Mouse (Mus musculus): ENCODE data around the gene Camta1.

DNA sequence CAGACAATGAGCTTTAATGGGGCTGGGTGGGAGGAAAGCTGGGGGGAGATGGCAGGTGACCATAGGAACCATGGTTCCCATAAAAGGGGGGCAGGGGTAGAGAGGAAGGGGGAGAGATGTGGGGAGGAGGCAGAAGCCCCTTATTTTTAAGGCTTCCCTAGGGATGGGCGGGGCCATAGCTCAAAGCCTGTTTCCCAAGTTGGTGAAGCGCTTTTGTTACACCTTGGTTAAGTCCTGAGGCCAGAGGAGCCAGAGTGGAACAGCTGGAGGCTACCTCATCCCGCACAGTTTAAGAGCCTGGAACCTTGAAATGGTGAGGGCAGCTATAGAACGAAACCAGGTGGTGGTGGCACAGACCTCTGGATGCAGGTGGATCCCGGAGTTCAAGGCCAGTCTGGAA lies 973.8 kb downstream of the Camta1 start:
- TF ChIP-seq ZC3H11A (IDR thresholded peaks at IDR 0.05; ENCODE audit: borderline replicate concordance, low read depth, low read length) (no peak), ZNF384 (IDR thresholded peaks at IDR 0.05; ENCODE audit: low read depth, low read length) (no peak)

Data from ES-E14 (cell line).